Mouse (Mus musculus) spleen, adult 12 weeks (tissue): ENCODE data around the gene Wdr27.
"Not testable (repeated sequence)": the region's sequence is repeated elsewhere in the genome, so short reads cannot be mapped to it uniquely, and the experiment has no call there.

Experiments used
- DNase-seq: peaks from one replicate; pipeline ENCODE4 v3.0.0; 2022; ENCODE audit warnings: low spot score

Wdr27 gene

DNA sequence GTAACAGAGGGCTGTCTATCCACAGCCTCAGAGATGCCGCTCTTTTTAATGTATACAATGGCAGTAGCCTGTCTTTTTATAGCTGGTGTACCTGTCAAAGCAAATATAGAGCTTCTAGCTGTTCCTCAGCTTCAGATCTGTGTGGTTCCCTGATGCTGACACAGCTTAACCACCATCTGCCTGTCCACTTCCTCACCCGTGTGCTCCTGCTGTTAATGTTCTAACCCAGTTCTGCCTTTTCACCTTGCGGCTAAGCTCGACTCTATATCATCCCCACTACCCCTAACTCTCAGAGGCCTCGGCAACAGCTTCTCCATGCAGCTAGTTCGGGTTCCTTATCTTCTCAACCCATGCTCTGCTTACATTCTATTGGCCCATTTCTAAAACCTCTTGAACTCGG is 12.3 kb downstream of the Wdr27 start:
- no peak for DNase-seq

DNA sequence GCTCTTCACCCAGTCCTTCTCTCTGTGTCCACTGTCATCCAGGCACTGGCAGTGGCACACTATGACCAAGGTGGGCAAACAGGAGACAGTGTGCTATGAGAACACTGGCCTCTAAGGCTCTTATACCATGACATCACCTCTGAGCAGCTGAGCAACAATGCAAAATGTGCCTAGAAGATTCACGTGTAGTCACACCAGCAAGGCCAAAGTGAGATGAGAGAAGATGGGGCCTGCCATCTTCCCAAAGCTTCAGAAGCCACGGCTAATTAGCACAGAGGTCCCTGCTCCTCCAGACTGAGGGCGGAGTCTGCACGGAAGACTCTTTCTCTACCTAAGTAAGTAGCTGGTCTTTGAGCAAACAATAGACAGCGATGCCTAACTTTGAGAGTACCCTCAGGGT is 14.3 kb downstream of the Wdr27 start:
- no peak for DNase-seq

DNA sequence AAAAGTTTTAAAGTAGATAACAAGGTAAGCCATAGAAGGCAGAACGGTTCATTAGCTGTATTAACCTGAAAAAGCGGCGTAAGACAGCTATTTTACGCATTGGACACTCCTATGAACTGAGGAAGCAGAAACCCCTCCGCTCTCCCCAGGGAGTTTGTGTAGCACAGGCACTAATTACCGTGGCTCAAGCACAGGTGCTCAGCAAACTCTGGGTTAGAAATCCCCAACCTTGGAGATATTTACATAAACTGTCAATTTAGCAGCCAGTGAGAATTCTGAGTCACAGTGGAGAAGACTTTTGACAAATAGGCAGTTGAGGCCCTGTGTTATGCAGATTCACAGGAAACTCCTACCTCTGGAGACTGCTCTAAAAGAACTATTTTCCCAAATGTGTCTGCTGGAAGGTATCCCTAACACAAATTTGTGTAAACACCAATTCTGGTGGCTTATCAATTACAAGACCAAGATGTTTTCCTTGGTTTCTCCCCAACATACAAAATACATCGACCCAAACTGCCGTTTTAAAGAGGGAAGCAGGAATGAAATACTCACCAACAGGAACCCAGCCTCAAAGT is 15.2 kb downstream of the Wdr27 start:
- no peak for DNase-seq

DNA sequence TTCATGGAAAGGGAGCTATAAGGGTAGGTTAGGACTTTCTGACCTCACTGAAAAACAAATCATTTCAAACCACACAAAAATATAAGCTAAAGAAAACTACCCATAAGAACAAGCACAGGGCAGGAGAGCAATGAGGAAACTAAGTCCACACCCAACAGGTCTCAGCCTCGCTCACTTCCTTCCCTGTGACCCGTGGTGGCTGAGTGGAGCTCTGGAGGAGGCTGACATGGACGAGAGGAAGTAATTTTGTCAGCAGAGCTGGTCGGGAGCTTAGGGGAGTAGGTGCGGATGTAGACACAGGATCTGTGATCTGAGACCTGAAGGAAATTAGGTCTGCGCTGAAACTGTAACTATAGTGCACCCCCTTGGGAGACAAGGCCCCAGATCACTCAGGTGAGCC is 21.4 kb downstream of the Wdr27 start:
- DNase-seq = no peak

DNA sequence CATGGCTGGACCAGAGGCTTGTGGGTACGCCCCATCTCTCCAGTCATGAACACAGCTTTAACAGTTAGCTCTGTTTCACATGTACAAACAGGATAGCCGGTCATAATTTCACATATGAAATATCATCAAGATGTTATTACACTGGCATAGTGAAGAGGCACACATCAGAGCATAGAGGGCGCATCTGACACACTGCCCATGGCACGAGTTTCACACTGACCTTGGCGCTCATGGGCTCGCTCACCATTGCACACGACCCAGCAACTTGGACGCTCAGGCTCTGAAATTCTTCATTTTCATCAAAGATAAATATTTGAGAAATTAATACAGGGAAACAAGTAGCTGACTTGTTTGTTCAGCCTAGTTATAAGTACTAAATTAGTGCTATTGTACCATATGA is 25.1 kb downstream of the Wdr27 start:
- DNase-seq = no peak

DNA sequence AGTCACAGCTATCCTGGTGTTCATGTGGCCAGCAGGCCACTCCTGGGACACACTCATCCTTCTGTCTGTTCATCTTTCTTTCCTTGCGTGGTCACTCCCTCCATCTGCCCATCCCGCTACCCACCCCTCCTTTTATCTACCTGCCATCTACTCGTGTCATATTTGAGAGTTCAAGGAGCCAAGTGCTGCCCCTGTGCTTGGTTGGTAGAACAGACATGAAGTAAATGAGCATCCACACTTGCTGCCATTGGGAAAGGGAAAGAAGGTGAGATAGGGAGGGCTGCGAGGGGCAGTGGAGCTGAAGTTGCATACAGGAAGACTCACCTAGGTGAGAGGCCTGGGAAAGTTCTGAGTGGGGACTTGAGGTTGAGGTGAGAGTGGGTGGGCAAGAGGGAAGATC is 28.6 kb downstream of the Wdr27 start:
- DNase-seq = no peak

DNA sequence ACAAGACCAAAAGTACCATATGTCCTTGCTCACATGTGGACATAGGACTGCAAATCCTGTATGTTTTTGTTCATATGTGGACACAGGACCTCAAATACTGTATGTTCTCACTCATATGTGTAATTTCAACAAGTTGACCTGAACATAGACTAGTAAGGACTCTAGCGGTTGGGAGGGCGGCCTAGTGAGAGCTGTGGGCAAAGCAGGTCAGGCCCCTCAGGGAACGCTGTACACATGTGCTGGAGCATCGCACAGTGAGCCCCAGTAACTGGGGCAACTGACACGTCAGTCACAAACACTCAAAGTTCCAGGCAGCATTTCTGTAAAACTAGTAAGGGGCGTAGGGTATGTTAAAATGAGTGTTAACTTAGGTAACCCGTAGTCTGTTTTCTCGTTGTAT is 30.0 kb downstream of the Wdr27 start:
- DNase-seq = no peak

DNA sequence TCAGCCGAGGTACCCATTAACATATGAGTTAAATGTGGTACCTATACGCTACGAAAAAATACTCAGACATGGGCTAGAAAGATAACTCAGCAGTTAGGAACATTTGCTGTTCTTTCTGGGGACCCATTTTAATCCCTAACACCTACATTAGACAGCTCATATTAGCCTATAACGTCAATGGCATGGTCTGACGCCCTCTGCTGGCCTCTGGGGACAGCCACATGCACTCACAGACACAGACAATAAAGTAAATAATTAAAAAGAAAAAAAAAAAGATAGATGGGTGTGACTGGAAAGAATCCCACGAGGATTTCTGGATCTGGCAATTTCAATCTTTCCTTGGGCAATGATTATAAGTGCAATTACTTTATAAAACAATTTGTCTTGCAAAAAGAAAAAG is 30.5 kb downstream of the Wdr27 start:
- no peak for DNase-seq

DNA sequence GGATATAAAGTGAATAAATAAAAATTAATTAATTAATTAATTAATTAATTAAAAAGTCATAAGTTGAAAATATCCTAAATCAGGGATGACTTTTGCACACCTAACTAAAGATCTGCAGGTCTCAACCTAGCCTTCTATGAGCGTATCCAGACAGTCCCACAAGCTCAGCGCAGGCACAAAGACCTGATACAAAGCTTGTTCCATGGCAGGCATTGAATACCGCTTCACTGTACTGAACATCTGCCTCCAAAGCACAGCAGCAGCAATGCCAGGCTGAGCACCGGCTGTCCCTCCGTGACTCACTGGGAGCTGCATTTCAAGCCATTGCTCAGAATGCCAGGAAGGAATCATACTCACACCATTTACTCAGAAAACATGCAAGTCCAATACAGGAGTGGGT is 32.2 kb downstream of the Wdr27 start:
- no peak for DNase-seq

DNA sequence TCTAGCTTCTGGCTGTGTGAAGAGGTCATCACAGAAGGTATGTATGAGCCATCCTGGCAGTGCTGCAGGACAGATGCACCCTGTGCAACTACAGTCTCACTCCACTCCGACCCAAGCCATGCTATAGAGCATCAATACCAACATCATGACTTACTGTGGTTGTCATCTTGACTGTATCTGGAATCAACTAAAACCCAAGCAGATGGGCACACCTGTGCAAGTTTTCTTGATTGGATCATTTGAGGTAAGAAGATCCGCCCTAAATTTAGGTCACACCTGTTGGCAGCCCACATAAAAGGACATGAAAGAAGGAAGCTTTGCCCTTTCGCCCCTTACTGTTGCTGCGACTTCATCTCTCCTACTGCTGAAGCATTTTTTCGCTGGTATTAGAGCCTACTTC is 33.6 kb downstream of the Wdr27 start:
- no peak for DNase-seq

DNA sequence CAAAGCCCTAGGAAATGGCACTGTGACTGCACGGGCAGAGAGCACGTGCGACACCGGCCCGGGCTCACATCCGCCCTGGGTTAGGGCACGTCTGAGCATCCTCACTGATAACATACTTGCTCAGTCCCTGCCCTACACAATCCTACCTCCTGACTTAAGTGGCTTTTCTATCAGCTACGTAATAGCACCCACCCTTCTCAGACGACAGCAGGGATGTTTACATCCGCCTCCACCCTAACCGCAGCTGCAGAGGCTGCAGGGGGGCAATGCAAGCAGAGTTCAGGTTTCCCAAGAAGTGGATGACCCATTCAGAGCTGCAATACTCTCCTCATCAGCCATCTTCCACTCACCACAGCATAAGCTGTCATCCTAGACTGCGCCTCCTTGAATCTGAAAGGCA is 35.8 kb downstream of the Wdr27 start:
- DNase-seq = no peak

DNA sequence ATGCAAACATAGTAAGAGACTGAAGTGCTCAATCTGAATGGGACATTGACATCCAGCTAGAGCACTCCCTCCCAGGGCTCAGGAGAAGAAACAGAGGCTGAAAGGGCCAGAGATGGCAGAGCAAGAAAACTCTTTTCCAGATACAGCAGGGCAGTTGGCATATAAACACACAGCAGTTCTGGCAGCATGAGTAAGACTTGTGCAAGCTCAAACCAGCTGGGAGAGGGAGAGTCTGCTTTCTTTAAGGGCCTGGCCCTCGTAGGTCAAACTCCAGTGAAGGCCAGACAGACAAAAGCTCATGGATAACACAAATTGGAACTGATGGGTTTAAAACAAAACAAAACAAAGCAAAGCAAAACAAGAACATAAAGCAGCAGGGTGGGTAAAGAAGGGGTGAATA is 36.3 kb downstream of the Wdr27 start:
- no peak for DNase-seq

DNA sequence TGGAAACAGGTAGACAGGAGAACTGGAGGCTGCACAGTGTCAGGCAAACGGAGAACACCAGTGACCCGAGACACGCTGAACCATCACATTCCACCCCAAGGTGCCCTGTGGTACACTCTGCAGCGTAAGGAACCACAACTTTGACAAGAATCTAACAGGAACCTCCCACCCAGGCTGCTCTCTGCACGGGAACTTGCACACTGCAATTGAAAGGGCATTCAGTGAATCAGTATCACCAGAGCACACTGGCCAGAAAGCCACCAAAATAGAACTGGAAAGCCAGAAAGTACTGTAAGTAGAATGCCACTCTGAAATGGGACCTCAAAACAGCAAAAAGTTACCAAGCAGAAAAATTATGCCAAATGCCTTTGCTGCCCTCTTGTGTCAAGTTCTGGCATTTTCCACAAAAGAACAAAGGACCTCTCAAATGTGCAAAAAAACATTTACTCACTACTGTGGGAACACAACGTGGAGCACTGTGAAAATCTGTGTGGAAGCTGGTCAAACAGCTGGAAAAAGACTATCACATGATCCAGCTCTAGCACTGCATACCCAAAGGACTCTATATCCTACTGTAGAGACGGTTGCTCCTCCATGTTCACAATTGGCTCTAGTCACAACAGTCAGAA is 38.2 kb downstream of the Wdr27 start:
- DNase-seq = no peak

DNA sequence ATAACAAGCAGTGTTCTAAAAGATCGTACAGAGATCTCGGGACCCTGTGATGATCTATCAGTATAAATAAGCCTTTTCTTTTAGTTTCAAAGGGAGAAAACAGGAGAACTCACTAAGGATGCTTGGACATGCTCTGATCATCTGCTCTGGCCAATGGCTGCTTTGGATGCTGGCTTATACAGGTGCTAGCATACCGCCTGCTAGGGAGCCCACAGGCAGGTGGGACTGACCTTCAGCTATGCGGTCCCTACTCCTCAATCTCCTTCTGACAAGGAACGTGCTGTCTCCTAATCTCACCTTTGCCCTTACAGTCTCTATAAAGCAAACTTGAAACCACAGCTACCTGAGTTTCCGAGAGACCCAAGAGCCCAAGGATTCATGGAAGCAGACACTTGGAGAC is 38.8 kb downstream of the Wdr27 start:
- DNase-seq = no peak

DNA sequence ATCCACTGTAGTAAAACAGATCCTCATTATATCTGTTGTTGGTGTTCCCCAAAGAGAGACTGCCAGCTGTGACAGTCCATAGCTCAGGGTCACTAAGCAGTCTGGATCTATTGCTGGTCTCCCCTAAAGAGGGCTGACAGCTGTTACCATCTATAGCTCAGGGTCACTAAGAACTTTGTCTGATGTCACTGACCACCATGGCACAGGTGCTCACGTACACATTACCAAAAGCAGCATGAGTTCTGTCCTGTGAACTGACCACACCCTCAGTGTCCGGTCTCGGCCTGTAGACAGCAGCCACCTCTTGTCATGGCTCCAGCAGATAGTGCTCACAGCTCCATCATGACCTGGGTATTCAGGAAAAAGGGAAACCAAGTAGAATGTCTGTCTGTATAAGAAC is 39.7 kb downstream of the Wdr27 start:
- no peak for DNase-seq

DNA sequence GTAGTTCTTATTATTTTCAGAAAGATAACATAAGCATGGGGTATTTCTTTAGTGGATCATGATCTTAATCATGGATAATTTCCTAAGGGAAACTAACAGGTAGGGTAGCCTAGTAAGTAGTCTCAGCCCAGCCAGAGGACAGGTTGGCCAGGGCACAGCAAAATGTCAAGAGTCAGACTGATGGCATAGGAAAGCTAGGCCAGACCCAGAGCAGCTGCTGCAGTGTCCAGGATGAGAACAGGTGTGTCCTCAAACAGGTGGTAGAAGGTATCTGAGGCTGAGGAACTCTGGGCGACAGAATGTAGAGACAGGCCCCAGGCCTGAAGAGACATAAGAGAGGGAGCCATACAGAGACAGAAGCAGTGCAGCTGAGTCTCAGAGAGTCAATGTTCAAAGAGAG is 44.0 kb downstream of the Wdr27 start:
- no peak for DNase-seq

DNA sequence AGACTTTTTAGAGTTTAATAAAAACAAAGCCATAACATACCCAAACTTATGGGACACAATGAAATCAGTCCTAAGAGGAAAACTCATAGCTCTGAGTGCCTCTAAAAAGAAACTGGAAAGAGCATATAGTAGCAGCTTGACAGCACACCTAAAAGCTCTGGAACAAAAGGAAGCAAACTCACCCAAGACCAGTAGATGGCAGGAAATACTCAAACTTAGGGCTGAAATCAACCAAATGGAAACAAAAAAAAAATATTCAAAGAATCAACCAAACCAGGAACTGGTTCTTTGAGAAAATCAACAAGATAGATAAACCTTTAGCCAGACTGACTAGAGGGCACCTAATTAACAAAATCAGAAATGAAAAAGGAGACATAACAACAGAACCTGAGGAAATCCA is 47.9 kb downstream of the Wdr27 start:
- DNase-seq = not testable (repeated sequence)

DNA sequence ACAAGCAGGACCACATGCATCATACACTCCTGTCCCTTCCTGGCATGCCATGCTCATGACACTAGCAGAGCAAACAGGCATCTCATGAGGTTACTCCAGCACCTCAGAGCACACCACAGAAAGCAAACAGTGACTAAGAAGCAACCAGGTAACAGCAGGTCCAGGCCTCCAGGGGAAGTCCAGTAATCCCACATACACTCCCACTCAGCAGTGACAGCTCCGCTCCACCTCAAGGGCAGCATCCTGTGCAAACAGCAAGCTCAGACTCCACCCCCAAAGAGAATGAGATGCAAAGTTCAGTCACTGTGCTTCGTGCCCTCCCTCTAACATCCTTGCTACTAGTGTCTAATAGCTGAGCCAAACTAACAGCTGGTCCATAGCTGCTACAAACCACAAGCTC is 56.0 kb downstream of the Wdr27 start:
- DNase-seq = no peak

DNA sequence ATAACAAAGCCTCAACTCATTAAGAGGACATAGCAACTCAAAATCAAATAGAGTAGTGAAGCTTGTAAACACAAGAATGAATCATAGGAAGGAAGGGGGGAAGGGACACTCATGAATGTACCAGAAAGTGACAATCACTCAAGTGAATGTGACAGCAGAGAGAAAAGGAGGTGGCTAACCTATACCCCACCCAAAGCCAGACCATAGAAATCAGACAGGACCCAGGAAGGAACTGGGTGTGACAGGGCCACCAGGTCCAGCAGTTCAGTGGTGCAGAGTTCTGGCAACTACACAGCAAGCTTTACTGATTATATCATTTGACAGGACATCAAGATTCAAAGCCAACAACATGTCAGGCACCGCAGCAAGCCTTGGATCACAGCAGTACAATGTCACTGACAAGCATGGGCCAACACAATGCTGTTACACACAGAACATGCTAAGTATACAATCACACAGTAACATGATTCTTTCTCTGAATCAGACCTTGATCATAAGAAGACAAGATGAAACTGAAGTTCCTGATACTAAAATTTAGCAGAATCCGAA is 68.2 kb downstream of the Wdr27 start:
- no peak for DNase-seq

DNA sequence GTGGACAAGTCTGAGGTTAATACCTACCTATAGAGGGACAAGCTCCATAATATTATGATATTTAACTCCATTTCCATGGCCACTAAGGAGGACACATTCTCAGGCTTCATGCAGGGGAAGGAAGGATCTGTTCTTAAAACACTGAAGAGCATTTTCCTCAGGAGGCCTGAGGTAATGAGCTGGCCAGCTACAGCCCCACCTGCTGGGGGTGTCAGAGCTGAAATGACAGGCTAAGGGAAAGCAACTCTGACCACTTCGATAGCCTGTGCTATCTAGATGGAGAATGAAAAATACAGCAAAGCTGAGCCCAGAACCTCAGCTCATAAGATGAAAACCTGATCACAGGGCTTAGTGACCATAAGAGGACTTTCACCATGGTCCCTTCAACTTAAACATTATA is 82.7 kb downstream of the Wdr27 start:
- no peak for DNase-seq

DNA sequence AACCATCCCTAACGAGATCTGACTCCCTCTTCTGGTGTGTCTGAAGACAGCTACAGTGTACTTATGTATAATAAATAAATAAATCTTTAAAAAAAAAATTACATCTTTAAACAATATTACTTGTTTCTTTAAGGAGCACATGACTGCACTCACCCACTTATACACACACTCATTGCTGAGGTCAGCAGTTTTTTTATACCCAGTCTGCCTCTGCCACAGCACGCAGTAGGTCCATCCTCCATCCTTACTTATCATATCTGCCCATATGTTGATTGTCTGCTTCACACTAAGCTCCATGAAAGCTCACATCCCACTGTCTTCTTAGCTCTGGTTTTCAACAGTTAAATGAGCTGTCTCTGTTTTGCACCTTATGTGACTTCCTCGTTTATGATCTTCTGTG is 95.2 kb downstream of the Wdr27 start:
- DNase-seq = no peak

DNA sequence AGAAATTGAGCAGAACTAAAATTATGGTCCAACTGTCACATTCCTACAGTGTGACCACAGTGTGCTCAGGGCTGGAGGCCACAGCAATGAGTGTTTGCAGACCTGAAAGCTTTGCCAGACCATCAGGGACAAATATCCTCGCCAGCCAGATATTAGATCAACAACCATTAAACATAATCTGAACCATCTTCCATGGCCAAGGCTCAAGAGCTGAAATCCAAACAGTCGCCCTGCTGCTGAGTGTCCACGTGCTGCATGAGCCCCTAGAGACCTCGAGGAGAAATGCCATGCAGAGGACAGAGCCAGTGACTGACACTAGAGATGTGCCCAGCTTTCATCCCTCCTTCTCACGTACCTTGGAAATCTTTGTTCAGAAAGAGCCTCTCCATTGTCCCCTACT is 96.1 kb downstream of the Wdr27 start:
- no peak for DNase-seq

DNA sequence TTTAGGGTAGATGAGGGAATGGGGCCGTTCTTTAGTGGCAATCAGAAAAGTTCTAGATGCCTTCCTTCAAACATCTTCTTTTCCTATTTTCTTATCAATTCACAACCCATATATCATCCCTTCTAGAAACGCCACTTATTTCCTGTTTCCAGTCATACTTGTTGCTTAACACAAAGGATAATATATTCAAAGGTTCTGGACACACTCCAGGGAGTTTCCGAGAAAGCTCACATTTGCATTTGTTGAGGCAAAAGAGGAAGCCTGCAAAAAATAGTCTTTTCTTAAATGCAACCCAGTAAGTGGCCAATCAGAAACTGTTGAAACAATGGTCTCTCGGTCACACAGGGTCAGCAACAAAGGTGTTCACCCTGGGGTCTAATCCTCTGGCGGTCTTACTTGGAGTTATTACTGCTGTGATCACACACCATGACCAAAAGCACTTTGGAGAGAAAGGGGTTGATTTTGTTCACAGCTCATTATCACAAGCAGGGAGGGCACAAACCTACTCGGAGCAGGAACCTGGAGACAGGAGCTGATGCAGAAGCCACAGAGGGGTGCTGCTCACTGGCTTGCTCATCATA is 116.2 kb downstream of the Wdr27 start:
- DNase-seq = no peak

DNA sequence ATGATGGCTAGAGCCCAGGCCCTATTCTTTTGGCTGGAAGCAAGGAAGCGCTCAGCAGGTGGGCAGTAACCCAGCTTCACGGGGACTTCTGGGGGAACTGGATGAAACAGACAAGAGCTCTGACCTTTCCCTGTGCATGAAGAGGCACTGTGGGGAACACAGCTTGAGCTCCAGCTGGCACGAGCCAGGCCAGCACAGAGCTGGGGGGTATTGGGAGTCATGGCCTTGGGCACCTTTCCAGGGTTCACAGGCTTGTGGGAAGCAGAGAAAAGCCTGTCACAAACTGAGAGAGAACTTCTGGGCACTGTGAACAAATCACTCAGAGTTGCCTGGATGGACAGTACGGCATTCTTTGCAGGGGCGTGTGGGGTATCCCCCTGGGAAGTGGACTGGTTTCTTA is 118.0 kb downstream of the Wdr27 start:
- DNase-seq = no peak
